In the genomic region with DNA sequence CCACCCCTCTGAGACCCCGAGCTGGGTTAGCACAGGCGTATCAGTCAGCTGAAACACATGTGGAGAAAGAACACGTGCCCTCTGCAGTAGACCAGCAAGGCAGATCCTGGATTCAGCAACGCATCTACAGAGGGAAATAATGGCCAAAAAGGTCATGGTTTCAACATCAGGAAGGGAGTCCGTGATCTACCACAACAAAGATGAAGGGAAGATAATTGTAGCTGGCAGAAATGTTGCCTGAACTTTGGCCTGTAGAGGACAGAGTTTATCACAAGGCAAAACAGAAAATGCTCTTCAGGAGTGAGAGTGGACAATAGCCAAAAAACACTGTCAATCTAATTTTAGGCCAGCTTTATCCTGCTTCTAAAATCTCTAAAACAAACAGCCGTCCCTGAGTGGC, we compare ENCODE assay signal across 35 mouse cellular contexts.
"Had no signal": no experiment of that assay in that cellular context is flagged by ENCODE, and none has a peak within 500 bp of the region (broad histone marks: within the 10 kb centered on the region; RNA-seq: fewer than 3 reads in every experiment).

No protein-coding gene starts in this region.

- H3K4me3 ChIP-seq: heart, embryonic 10.5 days; heart, embryonic 12.5 days; heart, embryonic 13.5 days; heart, embryonic 15.5 days; hindbrain, embryonic 10.5 days; hindbrain, embryonic 12.5 days; hindbrain, embryonic 13.5 days; hindbrain, embryonic 15.5 days; intestine, embryonic 15.5 days; kidney, embryonic 15.5 days; layer of hippocampus, adult 2 months had no signal

- H3K9me3 ChIP-seq: heart, embryonic 10.5 days; heart, embryonic 12.5 days; heart, embryonic 13.5 days; heart, embryonic 15.5 days; hindbrain, embryonic 10.5 days; hindbrain, embryonic 12.5 days; hindbrain, embryonic 13.5 days; hindbrain, embryonic 15.5 days; intestine, embryonic 15.5 days; kidney, embryonic 15.5 days had no signal

- H3K4me1 ChIP-seq: heart, embryonic 10.5 days; heart, embryonic 12.5 days; heart, embryonic 13.5 days; heart, embryonic 15.5 days; intestine, embryonic 15.5 days; kidney, embryonic 15.5 days had no signal

- H3K36me3 ChIP-seq: heart, embryonic 10.5 days; heart, embryonic 12.5 days; heart, embryonic 13.5 days; heart, embryonic 15.5 days; hindbrain, embryonic 10.5 days; hindbrain, embryonic 12.5 days; hindbrain, embryonic 13.5 days; hindbrain, embryonic 15.5 days; intestine, embryonic 15.5 days; kidney, embryonic 15.5 days had no signal

- ATAC-seq: hindbrain, embryonic 16.5 days; hindbrain, postnatal 0 days; inflammation-experienced regulatory T-cells, adult 6 months; intestine, embryonic 15.5 days; intestine, embryonic 16.5 days; intestine, postnatal 0 days had no signal

- H3K4me2 ChIP-seq: heart, embryonic 11.5 days; heart, embryonic 12.5 days; heart, embryonic 13.5 days; heart, embryonic 15.5 days; hindbrain, embryonic 12.5 days; hindbrain, embryonic 13.5 days; hindbrain, embryonic 14.5 days; hindbrain, embryonic 15.5 days; intestine, embryonic 15.5 days; kidney, embryonic 15.5 days had no signal

- H3K9ac ChIP-seq: heart, embryonic 12.5 days; heart, embryonic 13.5 days; heart, embryonic 15.5 days; hindbrain, embryonic 12.5 days; hindbrain, embryonic 13.5 days; hindbrain, embryonic 14.5 days; hindbrain, embryonic 15.5 days; intestine, embryonic 15.5 days; kidney, embryonic 15.5 days had no signal

- H3K27me3 ChIP-seq: heart, embryonic 12.5 days; heart, embryonic 13.5 days; heart, embryonic 15.5 days; hindbrain, embryonic 12.5 days; hindbrain, embryonic 13.5 days; hindbrain, embryonic 15.5 days; intestine, embryonic 15.5 days; kidney, embryonic 15.5 days had no signal

- H3K27ac ChIP-seq: heart, embryonic 10.5 days; heart, embryonic 13.5 days; heart, embryonic 15.5 days; hindbrain, embryonic 10.5 days; hindbrain, embryonic 12.5 days; hindbrain, embryonic 13.5 days; hindbrain, embryonic 14.5 days; hindbrain, embryonic 15.5 days; hindbrain, postnatal 0 days; intestine, embryonic 15.5 days; kidney, embryonic 15.5 days; kidney, postnatal 0 days; layer of hippocampus, adult 2 months had no signal

- DNase-seq: heart, postnatal 10 days; heart, postnatal 14 days; heart, postnatal 36 days; heart, postnatal 4 days; kidney, adult 11 months; kidney, adult 18-20 months; kidney, adult 2 months; kidney, adult 8-10 months; kidney, adult 9 months; kidney, postnatal 10 days; kidney, postnatal 14 days; kidney, postnatal 25 days; kidney, postnatal 36 days; kidney, postnatal 4 days; layer of hippocampus, adult 9-11 months; layer of hippocampus, postnatal 36 days had no signal
